Comparison of ENCODE assay signal across 8 mouse cellular contexts in the genomic region with DNA sequence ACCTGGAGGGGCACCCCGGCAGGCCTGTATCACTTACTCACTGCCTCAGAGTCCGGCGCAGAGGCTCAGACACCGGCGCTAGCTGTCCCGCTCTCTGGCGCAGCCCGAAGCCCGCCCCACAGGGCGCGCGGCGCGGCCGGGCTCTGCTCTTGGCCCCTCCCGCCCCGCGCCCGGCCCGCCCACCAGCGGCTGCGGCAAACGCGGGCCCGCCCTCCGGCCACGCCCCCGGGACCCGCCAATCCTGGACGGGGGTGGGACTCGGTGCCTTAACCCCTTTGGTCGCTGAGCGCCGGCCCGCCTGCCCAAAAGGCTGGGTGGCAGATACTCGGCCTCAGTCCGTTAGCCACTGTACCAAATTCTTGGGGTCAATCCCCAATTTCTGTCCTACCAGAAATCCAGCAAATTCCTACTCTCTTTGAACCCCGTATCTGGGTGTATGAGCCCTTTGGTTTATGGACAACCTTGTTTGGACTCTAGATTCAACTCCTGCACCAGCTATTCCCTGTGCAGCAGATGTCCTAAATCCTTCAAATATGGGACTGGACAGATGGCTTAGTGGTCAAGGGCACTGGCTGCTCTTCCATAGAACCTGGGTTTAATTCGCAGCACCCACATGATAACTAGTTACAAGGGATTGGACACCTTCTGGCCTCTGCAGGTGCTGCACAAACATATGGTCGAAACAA. TPM values are rescaled to one million over a fixed set of nuclear protein-coding genes. Genes with fewer than 3 reads are reported as not detected.
DNase-seq lines count a peak whose midpoint lies in the region; ATAC-seq and TF ChIP-seq lines count a peak whose summit lies in the region.

Lzts3 (minus strand) TSS at position 120 of the 686 bp plus-strand sequence.

- H3K36me3 ChIP-seq in MEL (ENCODE audit: control insufficient read depth in 1 of 2, insufficient read depth in 2 of 2, low read length in 2 of 2), result peaks cover 0 to 6% of the 10 kb centered on the region in 2 experiments; a peak in 2 of 4 replicates
- no peaks in the 10 kb centered on the region for H3K36me3 ChIP-seq in lung, embryonic 14.5 days (ENCODE audit: insufficient read depth)

- peak within 1 kb of the TSS; percentile 66 to 84 for H3K4me3 ChIP-seq in MEL (ENCODE audit: control insufficient read depth in 1 of 2, insufficient read depth in 1 of 2, low read depth in 2 of 2, low read length in 2 of 2)
- peak within 1 kb of the TSS; percentile 62 for H3K4me3 ChIP-seq in lung, embryonic 14.5 days (ENCODE audit: low read depth, low read length)

- no peaks in the 10 kb centered on the region for H3K9me3 ChIP-seq in MEL (replicated peaks; ENCODE audit: insufficient read depth, low read length)
- no peaks in the 10 kb centered on the region for H3K9me3 ChIP-seq in lung, embryonic 14.5 days (ENCODE audit: low read depth, low read length)

- TF ChIP-seq RAD21 in MEL (IDR thresholded peaks at IDR 0.05; ENCODE audit: low read depth, low read length), result no peak

- H3K4me2 ChIP-seq in lung, embryonic 14.5 days, result peak within 1 kb of the TSS; percentile 98

- H3K9ac ChIP-seq in MEL (ENCODE audit: control insufficient read depth, low read depth, low read length, poor library complexity, severe bottlenecking), result peak within 1 kb of the TSS; percentile 81
- peak within 1 kb of the TSS; percentile 62 for H3K9ac ChIP-seq in lung, embryonic 14.5 days

- WGBS in lung, embryonic 14.5 days, result 3% methylated on average over 39 of the region's 40 CpGs

- TF ChIP-seq CTCF in MEL (IDR thresholded peaks at IDR 0.05 in 2 of 3, conservative IDR thresholded peaks at IDR 0.05 in 1 of 3; ENCODE audit: control insufficient read depth in 1 of 3, insufficient read depth in 1 of 3, low read depth in 2 of 3, low read length in 3 of 3, poor library complexity in 1 of 3, severe bottlenecking in 1 of 3), result no peak
- no peak for TF ChIP-seq CTCF in lung, embryonic 14.5 days (IDR thresholded peaks at IDR 0.05; ENCODE audit: low read depth)

- no peak within 1 kb of the TSS for H3K27ac ChIP-seq in MEL (ENCODE audit: control insufficient read depth, low read depth, low read length)
- no peak within 1 kb of the TSS for H3K27ac ChIP-seq in lung, embryonic 14.5 days (ENCODE audit: low read depth)

- H3K27me3 ChIP-seq in MEL (ENCODE audit: control insufficient read depth in 1 of 2, insufficient read depth in 2 of 2, low read length in 2 of 2), result no peaks in the 10 kb centered on the region
- peaks cover 6% of the 10 kb centered on the region; the same call in 1 of the 2 replicates for H3K27me3 ChIP-seq in lung, embryonic 14.5 days (ENCODE audit: insufficient read depth, low read length)

- ATAC-seq in lung, embryonic 14.5 days (ENCODE audit: insufficient read depth), result peak; percentile 97
- ATAC-seq in neutrophil, adult 5-6 weeks (ENCODE audit: extremely low read depth, insufficient number of reproducible peaks, low FRiP score, poor library complexity, severe bottlenecking), result peak; percentile 60

- TF ChIP-seq EP300 in MEL (IDR thresholded peaks at IDR 0.05; ENCODE audit: low read depth in 1 of 2, low read length in 2 of 2), result no peak

- peak; percentile 30 to 63; a peak in 2 of 4 replicates for TF ChIP-seq POLR2A in MEL (IDR thresholded peaks at IDR 0.05; ENCODE audit: control insufficient read depth in 1 of 2, insufficient read depth in 1 of 2, low read depth in 1 of 2, low read length in 2 of 2, poor library complexity in 1 of 2)

- peaks cover 0 to 8% of the 10 kb centered on the region in 2 experiments; a peak in 3 of 4 replicates for H3K4me1 ChIP-seq in MEL (ENCODE audit: control insufficient read depth in 1 of 2, insufficient read depth in 2 of 2, low read length in 2 of 2)
- H3K4me1 ChIP-seq in lung, embryonic 14.5 days (ENCODE audit: insufficient read depth), result 0 out of 2 replicates have a peak, but pooled peaks cover 3% of the 10 kb centered on the region

- peak; percentile 88 for DNase-seq in MEL (ENCODE audit: low read depth, low spot score)
- DNase-seq in cerebellum, adult 8-10 months, result peak; percentile 94
- peak; percentile 82 for DNase-seq in forelimb bud, embryonic 11.5 days (ENCODE audit: low read depth, low spot score)
- peak; percentile 96 for DNase-seq in heart, postnatal 4 days
- peak; percentile 78 to 88 for DNase-seq in layer of hippocampus, adult 8-10 months (ENCODE audit: low spot score in 2 of 2)
- DNase-seq in lung, embryonic 14.5 days, result peak; percentile 96
- DNase-seq in thymus, adult 18-20 months, result peak; percentile 81 to 83

- no peaks in the 10 kb centered on the region for H3K79me2 ChIP-seq in MEL (ENCODE audit: control insufficient read depth, insufficient read depth, low read length, poor library complexity)

TF ChIP-seq in MEL, 35 proteins besides CTCF, POLR2A, EP300 and RAD21:
- TF ChIP-seq MAZ (IDR thresholded peaks at IDR 0.05; ENCODE audit: low read depth, low read length) (peak; percentile 52; the same call in 1 of the 2 replicates), TCF12 (IDR thresholded peaks at IDR 0.05; ENCODE audit: low read depth, low read length) (peak; percentile 4; the same call in 1 of the 2 replicates), SIN3A (IDR thresholded peaks at IDR 0.05; ENCODE audit: low read length) (peak; percentile 55; the same call in 1 of the 2 replicates), POLR2AphosphoS2 (IDR thresholded peaks at IDR 0.05; ENCODE audit: low read length) (no peak), MEF2A (IDR thresholded peaks at IDR 0.05; ENCODE audit: extremely low read depth, insufficient replicate concordance, low read depth, low read length, poor library complexity, severe bottlenecking) (no peak), NELFE (IDR thresholded peaks at IDR 0.05; ENCODE audit: low read depth, low read length) (peak; percentile 55), NRF1 (IDR thresholded peaks at IDR 0.05; ENCODE audit: insufficient read depth, low read depth, low read length, poor library complexity, severe bottlenecking) (0 out of 2 replicates have a peak, but pooled peaks have one; percentile 26), ZMIZ1 (IDR thresholded peaks at IDR 0.05; ENCODE audit: low read depth, low read length) (peak; percentile 49; the same call in 1 of the 2 replicates), HCFC1 (IDR thresholded peaks at IDR 0.05; ENCODE audit: low read depth, low read length) (peak; percentile 49; the same call in 1 of the 2 replicates), TBP (IDR thresholded peaks at IDR 0.05; ENCODE audit: low read depth, low read length) (0 out of 2 replicates have a peak, but pooled peaks have one; percentile 20)

RNA-seq across cellular contexts. Expression of gene Lzts3, which starts in this region (rescaled TPM):
- total RNA-seq in MEL (2012; rRNA removed), result 1.9 and 2.1 TPM in 2 replicates
- 1 to 10 TPM in 1 of 2 experiments, not detected in 1; 4.5 TPM for polyA plus RNA-seq in MEL (2012; ENCODE audit: insufficient read depth in 1 of 2, insufficient read length in 2 of 2, low read depth in 1 of 2, low replicate concordance in 2 of 2, missing spikeins in 1 of 2)
- 1 to 10 TPM; 4.3 to 5.0 TPM for total RNA-seq in heart, postnatal 4 days (2021)
- 100 to 1,000 TPM; 142 to 190 (median 164) TPM for total RNA-seq in layer of hippocampus, adult 8-10 months (2022)
- 1.0 TPM in 2 replicates for polyA plus RNA-seq in lung, embryonic 14.5 days (2014; fragmentation: Nextera tagmentation; extraction: Ambion mirVana)
- 0.37 and 0.58 TPM in 2 replicates for total RNA-seq in neutrophil, adult 5-6 weeks (2017)

Comparison
In these comparisons a context has a peak if more than half of its experiments do, and no peak if none do; other contexts are left out.
1. RNA of gene Lzts3 (total RNA-seq): 142 to 190 TPM in layer of hippocampus, adult 8-10 months; 4.3 to 5.0 TPM in heart, postnatal 4 days, 1.9 to 2.1 TPM in MEL and 0.37 to 0.58 TPM in neutrophil, adult 5-6 weeks; every median in the first group is over 10 times any median in the second.
2. Peak in ATAC-seq in neutrophil, adult 5-6 weeks; RNA of the gene not detected or under 1 TPM.
3. Peak in every context shown above with its lines, with median percentiles within 50 percentile points of each other: DNase-seq.